Mouse (Mus musculus): Measurements from ENCODE around the gene Fbxo44.
"Not testable (repeated sequence)": the region's sequence is repeated elsewhere in the genome, so short reads cannot be mapped to it uniquely, and the experiment has no call there.

Fbxo44 gene

DNA sequence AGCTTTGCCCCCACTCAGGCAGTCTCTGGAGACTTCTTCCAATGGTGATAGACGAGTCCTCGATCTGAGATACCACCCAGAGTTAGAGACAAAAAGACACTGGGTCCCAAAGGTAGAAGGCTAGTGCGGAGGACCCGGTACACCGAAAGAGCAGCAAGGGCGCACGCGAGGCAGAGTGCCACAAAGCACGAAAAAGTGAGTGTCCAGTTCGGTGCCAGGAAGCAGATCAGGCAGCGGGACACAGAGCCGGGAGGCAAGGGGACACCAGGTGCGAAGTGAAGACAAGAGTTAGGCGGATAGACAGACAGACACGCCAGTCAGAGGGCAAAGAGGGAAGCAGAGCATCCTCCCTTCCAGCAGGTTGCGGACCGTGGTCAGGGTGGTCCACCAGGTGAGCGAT lies 30.1 kb downstream of the Fbxo44 start, which contains the start of gene Mad2l2:
Gene Mad2l2 (plus strand): TSS at position 252 of the 400 bp plus-strand sequence.
- DNase-seq (ENCODE audit: low read depth): no peak

DNA sequence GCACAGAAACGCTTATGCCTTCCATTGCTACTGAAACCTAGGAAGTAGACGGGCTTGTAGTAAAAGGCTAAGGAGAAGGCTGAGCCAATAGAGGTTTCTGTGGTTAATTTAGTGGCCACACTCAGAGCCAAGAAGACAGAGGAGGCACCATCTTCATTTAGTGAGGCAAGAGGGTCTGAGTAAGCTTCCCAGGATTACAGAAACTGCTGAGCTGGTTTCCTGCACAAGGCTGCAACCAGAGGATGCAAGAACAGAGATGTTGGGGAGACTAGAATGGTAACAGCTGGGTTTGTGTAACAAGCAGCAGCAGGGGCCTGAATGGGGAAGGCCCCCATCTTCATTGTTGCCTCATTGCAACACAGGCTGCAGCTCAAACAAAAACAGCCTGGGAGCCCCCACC lies 31.6 kb downstream of the Fbxo44 start:
- no peak for DNase-seq (ENCODE audit: low read depth)

GRCm38 (mm10) chr4:148128241-148128640 lies 32.0 kb downstream of the Fbxo44 start:
- DNase-seq (ENCODE audit: low read depth): no peak

DNA sequence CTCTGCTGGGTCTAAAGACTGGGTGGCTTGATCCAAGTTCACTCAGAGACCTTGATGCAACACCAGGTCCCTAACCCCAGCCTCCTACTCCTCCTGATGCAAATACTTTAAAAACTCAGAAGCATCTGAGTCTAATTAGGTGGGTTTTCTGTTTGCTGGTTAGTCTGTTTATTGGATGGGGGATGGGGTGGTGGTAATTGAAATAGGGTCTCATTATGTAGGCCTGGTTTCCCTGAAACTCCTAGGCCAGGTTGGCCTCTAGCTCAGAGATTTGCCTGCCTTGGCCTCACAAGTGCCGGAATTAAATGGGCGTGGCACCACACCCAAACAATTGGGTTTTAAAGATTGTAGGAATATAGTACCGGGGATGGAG lies 37.6 kb downstream of the Fbxo44 start:
- DNase-seq (ENCODE audit: low read depth): no peak

GRCm38 (mm10) chr4:148121982-148122693 lies 38.1 kb downstream of the Fbxo44 start:
- no peak for DNase-seq (ENCODE audit: low read depth)

DNA sequence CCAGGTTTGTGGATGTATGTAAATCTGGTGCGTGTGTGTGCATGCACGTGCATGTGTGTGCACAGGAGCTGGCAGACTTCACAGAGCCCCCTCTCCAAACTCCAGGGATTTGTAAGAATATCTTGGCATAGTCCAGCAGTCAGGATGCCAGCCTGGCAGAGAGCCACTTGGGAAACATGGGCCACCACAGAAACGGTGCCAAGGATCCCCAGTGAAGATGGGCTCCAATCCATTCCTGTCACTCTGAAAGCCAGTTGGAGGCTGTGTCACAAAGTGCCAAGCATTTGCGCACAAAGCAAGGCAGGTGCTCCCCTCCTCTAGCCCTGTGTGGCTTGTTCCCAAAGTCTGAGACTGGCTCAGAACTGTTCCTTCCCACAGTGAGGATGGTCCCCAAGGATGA lies 38.9 kb downstream of the Fbxo44 start:
- DNase-seq (ENCODE audit: low read depth): no peak

GRCm38 (mm10) chr4:148120555-148120954 lies 39.7 kb downstream of the Fbxo44 start:
- DNase-seq (ENCODE audit: low read depth): no peak

- not testable (repeated sequence) for DNase-seq (ENCODE audit: low read depth)
Measured at GRCm38 (mm10) chr4:148119578-148119977, 40.7 kb downstream of the Fbxo44 start.

- no peak for DNase-seq (ENCODE audit: low read depth)
Measured at GRCm38 (mm10) chr4:148117392-148117791, 42.9 kb downstream of the Fbxo44 start.

- DNase-seq (ENCODE audit: low read depth): no peak
Measured at GRCm38 (mm10) chr4:148116657-148117056, 43.6 kb downstream of the Fbxo44 start.

DNA sequence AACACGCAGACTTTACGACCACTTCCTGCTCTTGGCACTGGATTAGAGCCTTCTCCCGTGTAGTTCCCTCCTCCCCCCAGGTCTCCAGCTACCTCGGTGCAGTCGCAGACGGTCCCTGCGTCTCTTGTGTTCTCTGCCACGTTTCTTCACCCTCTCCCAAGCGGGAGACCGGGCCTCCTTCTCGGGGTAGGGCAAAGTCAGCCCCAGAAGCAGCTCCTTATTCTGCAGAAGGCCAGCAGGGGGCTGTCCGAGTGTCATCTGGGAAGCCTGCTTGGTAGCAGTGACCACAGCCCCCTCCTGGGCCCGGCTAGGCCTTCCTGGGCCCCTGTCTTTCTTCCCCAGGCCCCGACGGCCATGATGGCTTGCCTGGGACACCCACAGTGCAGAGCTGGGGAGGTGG lies 44.8 kb downstream of the Fbxo44 start:
- DNase-seq (ENCODE audit: low read depth): no peak

GRCm38 (mm10) chr4:148114758-148115391 lies 45.4 kb downstream of the Fbxo44 start:
- DNase-seq (ENCODE audit: low read depth): peak; percentile 55

DNA sequence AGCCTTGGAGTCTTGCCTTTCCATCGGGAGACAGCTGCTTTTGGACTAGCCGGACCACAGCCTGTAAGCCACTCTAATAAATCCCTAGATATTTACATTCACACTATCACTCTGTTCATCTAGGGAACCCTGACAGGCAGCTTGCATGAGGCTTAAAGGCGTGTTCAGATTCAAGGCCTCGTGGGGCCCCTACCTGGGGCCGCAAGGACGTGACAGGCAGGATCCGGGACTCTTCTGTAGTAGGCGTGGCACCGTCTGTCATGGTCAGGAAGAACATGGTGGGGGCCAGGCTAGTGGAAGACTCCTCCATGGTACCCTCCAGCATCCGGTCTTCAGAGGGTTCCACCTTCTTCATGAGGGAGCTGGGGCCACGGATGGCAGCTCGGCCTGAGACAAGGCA lies 47.8 kb downstream of the Fbxo44 start:
- DNase-seq (ENCODE audit: low read depth): no peak

- DNase-seq (ENCODE audit: low read depth): no peak
Measured at GRCm38 (mm10) chr4:148109215-148109614, 51.1 kb downstream of the Fbxo44 start.

DNA sequence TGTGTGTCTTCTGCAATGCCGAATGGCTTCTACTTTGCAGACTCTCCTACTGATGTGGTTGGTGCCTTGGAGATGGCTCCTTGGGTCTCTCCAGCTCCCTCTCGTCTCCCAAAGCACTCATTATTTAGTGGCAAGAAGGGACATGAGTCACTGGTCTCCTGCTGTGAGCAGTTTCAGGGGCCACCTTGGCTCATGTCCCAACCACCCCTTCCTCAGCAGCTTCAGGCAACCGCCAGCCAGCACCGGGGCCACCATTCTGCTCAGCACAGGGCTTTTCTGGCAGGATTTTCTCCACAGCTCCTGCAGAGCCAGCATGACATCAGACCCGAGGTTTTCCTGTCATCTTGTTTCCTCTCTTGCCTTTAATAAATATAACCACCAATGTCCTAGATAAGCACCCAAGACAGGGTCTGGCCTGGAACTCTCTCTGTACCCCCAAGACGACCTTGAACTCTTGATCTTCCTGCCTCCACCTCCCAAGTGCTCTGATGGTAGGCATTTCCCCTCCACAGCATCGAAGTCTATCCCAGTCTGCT lies 51.6 kb downstream of the Fbxo44 start:
- DNase-seq (ENCODE audit: low read depth): no peak

GRCm38 (mm10) chr4:148107621-148108291 lies 52.5 kb downstream of the Fbxo44 start:
- DNase-seq (ENCODE audit: low read depth): no peak

GRCm38 (mm10) chr4:148104146-148104545 lies 56.1 kb downstream of the Fbxo44 start:
- DNase-seq (ENCODE audit: low read depth): no peak

All from fibroblast of lung, adult 2 months (primary cell).